Mouse (Mus musculus): ENCODE measurements around the gene Cpne8.

The Cpne8 gene

GRCm38 (mm10) chr15:90678985-90679759, at the start of gene Cpne8:
Gene Cpne8, minus strand, starts transcription at chr15:90679432.
- DNase-seq (ENCODE audit: low spot score), result peak; percentile 62

GRCm38 (mm10) chr15:90717717-90718116, 38.5 kb upstream of the Cpne8 start:
- peak; percentile 3 for DNase-seq (ENCODE audit: low spot score)

- DNase-seq (ENCODE audit: low spot score), result no peak
Observed at GRCm38 (mm10) chr15:90709296-90709695, 30.1 kb upstream of the Cpne8 start.

- no peak for DNase-seq (ENCODE audit: low spot score)
Observed at GRCm38 (mm10) chr15:90704314-90704713, 25.1 kb upstream of the Cpne8 start.

GRCm38 (mm10) chr15:90703502-90704232, 24.4 kb upstream of the Cpne8 start:
- DNase-seq (ENCODE audit: low spot score), result no peak

GRCm38 (mm10) chr15:90686770-90687169, 7.5 kb upstream of the Cpne8 start:
- DNase-seq (ENCODE audit: low spot score), result no peak

- peak; percentile 77 for DNase-seq (ENCODE audit: low spot score)
Observed at GRCm38 (mm10) chr15:90679760-90680579, 738 bp upstream of the Cpne8 start.

GRCm38 (mm10) chr15:90678488-90678887, 744 bp downstream of the Cpne8 start:
- DNase-seq (ENCODE audit: low spot score), result peak; percentile 43

GRCm38 (mm10) chr15:90669494-90669893, 9.7 kb downstream of the Cpne8 start:
- no peak for DNase-seq (ENCODE audit: low spot score)

GRCm38 (mm10) chr15:90666893-90667292, 12.3 kb downstream of the Cpne8 start:
- DNase-seq (ENCODE audit: low spot score), result no peak

- no peak for DNase-seq (ENCODE audit: low spot score)
Observed at GRCm38 (mm10) chr15:90664615-90665014, 14.6 kb downstream of the Cpne8 start.

- DNase-seq (ENCODE audit: low spot score), result no peak
Observed at GRCm38 (mm10) chr15:90663631-90664030, 15.6 kb downstream of the Cpne8 start.

GRCm38 (mm10) chr15:90660723-90661122, 18.5 kb downstream of the Cpne8 start:
- no peak for DNase-seq (ENCODE audit: low spot score)

GRCm38 (mm10) chr15:90658053-90658452, 21.2 kb downstream of the Cpne8 start:
- no peak for DNase-seq (ENCODE audit: low spot score)

GRCm38 (mm10) chr15:90656521-90656920, 22.7 kb downstream of the Cpne8 start:
- peak; percentile 12 for DNase-seq (ENCODE audit: low spot score)

- DNase-seq (ENCODE audit: low spot score), result no peak
Observed at GRCm38 (mm10) chr15:90647011-90647577, 32.1 kb downstream of the Cpne8 start.

- no peak for DNase-seq (ENCODE audit: low spot score)
Observed at GRCm38 (mm10) chr15:90646326-90646725, 32.9 kb downstream of the Cpne8 start.

GRCm38 (mm10) chr15:90645828-90646227, 33.4 kb downstream of the Cpne8 start:
- no peak for DNase-seq (ENCODE audit: low spot score)

GRCm38 (mm10) chr15:90624201-90624600, 55.0 kb downstream of the Cpne8 start:
- DNase-seq (ENCODE audit: low spot score), result no peak

GRCm38 (mm10) chr15:90622005-90622404, 57.2 kb downstream of the Cpne8 start:
- no peak for DNase-seq (ENCODE audit: low spot score)

- DNase-seq (ENCODE audit: low spot score), result no peak
Observed at GRCm38 (mm10) chr15:90619736-90620135, 59.5 kb downstream of the Cpne8 start.

Data from urinary bladder, postnatal 25 days (tissue).